Mouse (Mus musculus) liver, embryonic 15.5 days (tissue): ENCODE results near the gene Gtf2ird1. TPM values are rescaled to one million over a fixed set of nuclear protein-coding genes. Genes with fewer than 3 reads are reported as not detected.

Experiments
- ATAC-seq: fragments of 200-750 bp; cut with Nextera tagmentation; 2 replicates; pipeline ENCODE4 v1.8.0; 2017; ENCODE audit warnings: moderate number of reproducible peaks, mild to moderate bottlenecking, moderate library complexity; ENCODE audit not compliant: insufficient read depth
- H3K27ac ChIP-seq: fragments of 300-500 bp; sonication (generic); replicated peaks from 2 replicates; pipeline ENCODE4 v1.5.1; 2015; ENCODE audit warnings: mild to moderate bottlenecking, inconsistent platforms
- H3K27me3 ChIP-seq: fragments of 300-500 bp; sonication (generic); 2 replicates; pipeline ENCODE4 v1.6.1; 2015; ENCODE audit warnings: mild to moderate bottlenecking, inconsistent platforms
- H3K36me3 ChIP-seq: fragments of 300-500 bp; sonication (generic); replicated peaks from 2 replicates; pipeline ENCODE4 v1.6.1; 2015; ENCODE audit warnings: moderate library complexity, mild to moderate bottlenecking, inconsistent platforms
- H3K4me1 ChIP-seq: fragments of 300-500 bp; sonication (generic); replicated peaks from 2 replicates; pipeline ENCODE4 v1.6.1; 2015; ENCODE audit warnings: inconsistent platforms
- H3K4me2 ChIP-seq: fragments of 300-500 bp; sonication (generic); 2 replicates; pipeline ENCODE4 v1.6.1; 2015; ENCODE audit warnings: moderate library complexity, mild to moderate bottlenecking, inconsistent platforms
- H3K4me3 ChIP-seq: fragments of 300-500 bp; sonication (generic); replicated peaks from 2 replicates; pipeline ENCODE4 v1.5.1; 2015; ENCODE audit warnings: mild to moderate bottlenecking, inconsistent platforms
- H3K9ac ChIP-seq: fragments of 300-500 bp; sonication (generic); 2 replicates; pipeline ENCODE4 v1.6.1; 2015; ENCODE audit warnings: moderate library complexity, mild to moderate bottlenecking, inconsistent platforms
- H3K9me3 ChIP-seq: fragments of 300-500 bp; sonication (generic); replicated peaks from 2 replicates; pipeline ENCODE4 v1.6.1; 2016; ENCODE audit warnings: inconsistent platforms
- WGBS: fragments of 180-500 bp; shearing (Covaris S2); methylation state at CpG from one replicate; pipeline ENCODE4 v1.1.7; 2015; ENCODE audit warnings: mixed read lengths; ENCODE audit not compliant: insufficient replicate concordance; 5-methylcytosine and 5-hydroxymethylcytosine counted together
- polyA plus RNA-seq: library from polyadenylated mRNA; unstranded; fragments of >200 nt; fragmentation: Nextera tagmentation; extraction: Ambion mirVana; gene quantifications from 2 replicates; pipeline ENCODE4 v1.2.1, GENCODE M21; 2015

Gene Gtf2ird1
- polyA plus RNA-seq, 1 experiment from 2014 or later = 10.2 TPM

GRCm38 (mm10) chr5:134445208-134445831, 11.2 kb downstream of the Gtf2ird1 start:
- Histone ChIP-seq H3K4me3 (no peak overlapping the region), H3K9ac (no peak overlapping the region), H3K9me3 (no peaks in the 10 kb centered on the region), H3K27ac (no peak overlapping the region), H3K4me2 (no peak overlapping the region), H3K4me1 (no peaks in the 10 kb centered on the region), H3K36me3 (no peaks in the 10 kb centered on the region), H3K27me3 (no peaks in the 10 kb centered on the region)
- WGBS = 35% methylated on average over 10 of the region's 10 CpGs
- ATAC-seq = no peak

GRCm38 (mm10) chr5:134444473-134444872, 12.0 kb downstream of the Gtf2ird1 start:
- no peak overlapping the region for H3K9ac ChIP-seq
- H3K9me3 ChIP-seq = no peaks in the 10 kb centered on the region
- ATAC-seq = no peak
- no peak overlapping the region for H3K4me2 ChIP-seq
- H3K27me3 ChIP-seq = no peaks in the 10 kb centered on the region
- H3K36me3 ChIP-seq = no peaks in the 10 kb centered on the region
- H3K27ac ChIP-seq = no peak overlapping the region
- H3K4me3 ChIP-seq = no peak overlapping the region
- WGBS = 75% methylated on average over 7 of the region's 7 CpGs
- H3K4me1 ChIP-seq = peaks cover 3% of the 10 kb centered on the region; the same call in 1 of the 2 replicates

- no peak overlapping the region for H3K9ac ChIP-seq
- H3K9me3 ChIP-seq = no peaks in the 10 kb centered on the region
- no peaks in the 10 kb centered on the region for H3K27me3 ChIP-seq
- peaks cover 21% of the 10 kb centered on the region; the same call in 1 of the 2 replicates for H3K4me1 ChIP-seq
- H3K4me2 ChIP-seq = no peak overlapping the region
- ATAC-seq = no peak
- H3K36me3 ChIP-seq = no peaks in the 10 kb centered on the region
- WGBS = 70% methylated on average over 3 of the region's 3 CpGs
- no peak overlapping the region for H3K27ac ChIP-seq
- no peak overlapping the region for H3K4me3 ChIP-seq
Measured at GRCm38 (mm10) chr5:134442066-134442465, 14.4 kb downstream of the Gtf2ird1 start.

- Histone ChIP-seq H3K9ac (no peak overlapping the region), H3K4me1 (peaks cover 22% of the 10 kb centered on the region; the same call in 1 of the 2 replicates), H3K4me3 (no peak overlapping the region), H3K27me3 (no peaks in the 10 kb centered on the region), H3K4me2 (no peak overlapping the region), H3K9me3 (no peaks in the 10 kb centered on the region), H3K36me3 (no peaks in the 10 kb centered on the region), H3K27ac (no peak overlapping the region)
- no peak for ATAC-seq
- 73% methylated on average over 3 of the region's 3 CpGs for WGBS
Measured at GRCm38 (mm10) chr5:134441105-134441504, 15.4 kb downstream of the Gtf2ird1 start.

- no peaks in the 10 kb centered on the region for H3K9me3 ChIP-seq
- H3K27ac ChIP-seq = no peak overlapping the region
- 75% methylated on average over 12 of the region's 12 CpGs for WGBS
- H3K9ac ChIP-seq = no peak overlapping the region
- no peaks in the 10 kb centered on the region for H3K27me3 ChIP-seq
- no peak for ATAC-seq
- H3K36me3 ChIP-seq = no peaks in the 10 kb centered on the region
- no peak overlapping the region for H3K4me2 ChIP-seq
- peaks cover 25% of the 10 kb centered on the region; the same call in 1 of the 2 replicates for H3K4me1 ChIP-seq
- no peak overlapping the region for H3K4me3 ChIP-seq
Measured at GRCm38 (mm10) chr5:134440098-134440497, 16.4 kb downstream of the Gtf2ird1 start.

GRCm38 (mm10) chr5:134439481-134439880, 17.0 kb downstream of the Gtf2ird1 start:
- Histone ChIP-seq H3K4me3 (no peak overlapping the region), H3K27ac (no peak overlapping the region), H3K4me2 (no peak overlapping the region), H3K4me1 (peaks cover 25% of the 10 kb centered on the region; the same call in 1 of the 2 replicates), H3K9ac (no peak overlapping the region), H3K36me3 (no peaks in the 10 kb centered on the region), H3K27me3 (no peaks in the 10 kb centered on the region), H3K9me3 (no peaks in the 10 kb centered on the region)
- 81% methylated on average over 7 of the region's 7 CpGs for WGBS
- ATAC-seq = no peak

GRCm38 (mm10) chr5:134438676-134439425, 17.7 kb downstream of the Gtf2ird1 start:
- Histone ChIP-seq H3K27me3 (no peaks in the 10 kb centered on the region), H3K9me3 (no peaks in the 10 kb centered on the region), H3K4me1 (peaks cover 26% of the 10 kb centered on the region; the same call in 1 of the 2 replicates), H3K9ac (no peak overlapping the region), H3K4me3 (no peak overlapping the region), H3K4me2 (no peak overlapping the region), H3K27ac (no peak overlapping the region), H3K36me3 (no peaks in the 10 kb centered on the region)
- 64% methylated on average over 6 of the region's 6 CpGs for WGBS
- ATAC-seq = peak; percentile 8; the same call in 1 of the 2 replicates

- 65% methylated on average over 14 of the region's 14 CpGs for WGBS
- Histone ChIP-seq H3K4me3 (no peak overlapping the region), H3K9ac (no peak overlapping the region), H3K4me1 (peaks cover 39% of the 10 kb centered on the region), H3K9me3 (no peaks in the 10 kb centered on the region), H3K4me2 (no peak overlapping the region), H3K27me3 (no peaks in the 10 kb centered on the region), H3K27ac (no peak overlapping the region), H3K36me3 (no peaks in the 10 kb centered on the region)
- ATAC-seq = no peak
Measured at GRCm38 (mm10) chr5:134437459-134437827, 19.1 kb downstream of the Gtf2ird1 start.

- no peak overlapping the region for H3K4me3 ChIP-seq
- ATAC-seq = no peak
- WGBS = 77% methylated on average over 13 of the region's 13 CpGs
- H3K27ac ChIP-seq = no peak overlapping the region
- H3K9ac ChIP-seq = no peak overlapping the region
- no peaks in the 10 kb centered on the region for H3K9me3 ChIP-seq
- peaks cover 39% of the 10 kb centered on the region for H3K4me1 ChIP-seq
- H3K27me3 ChIP-seq = no peaks in the 10 kb centered on the region
- H3K4me2 ChIP-seq = no peak overlapping the region
- no peaks in the 10 kb centered on the region for H3K36me3 ChIP-seq
Measured at GRCm38 (mm10) chr5:134436782-134437458, 19.6 kb downstream of the Gtf2ird1 start.

GRCm38 (mm10) chr5:134435836-134436331, 20.6 kb downstream of the Gtf2ird1 start:
- Histone ChIP-seq H3K4me1 (peaks cover 39% of the 10 kb centered on the region), H3K9me3 (no peaks in the 10 kb centered on the region), H3K4me3 (no peak overlapping the region), H3K36me3 (no peaks in the 10 kb centered on the region), H3K27me3 (no peaks in the 10 kb centered on the region), H3K27ac (no peak overlapping the region), H3K4me2 (no peak overlapping the region), H3K9ac (no peak overlapping the region)
- no peak for ATAC-seq
- WGBS = 58% methylated on average over 12 of the region's 12 CpGs

- no peaks in the 10 kb centered on the region for H3K9me3 ChIP-seq
- 65% methylated on average over 10 of the region's 10 CpGs for WGBS
- H3K4me3 ChIP-seq = no peak overlapping the region
- H3K36me3 ChIP-seq = no peaks in the 10 kb centered on the region
- H3K4me1 ChIP-seq = peaks cover 29% of the 10 kb centered on the region
- H3K27ac ChIP-seq = no peak overlapping the region; the same call in 1 of the 2 replicates
- peak; percentile 52; the same call in 1 of the 2 replicates for ATAC-seq
- H3K9ac ChIP-seq = no peak overlapping the region
- H3K27me3 ChIP-seq = no peaks in the 10 kb centered on the region
- H3K4me2 ChIP-seq = no peak overlapping the region
Measured at GRCm38 (mm10) chr5:134433137-134433536, 23.4 kb downstream of the Gtf2ird1 start.
